Mouse (Mus musculus) stomach, embryonic 14.5 days (tissue): ENCODE results near the gene Wbp11. TPM values are rescaled to one million over a fixed set of nuclear protein-coding genes. Genes with fewer than 3 reads are reported as not detected.
A peak's percentile ranks its signal among the peaks of the same experiment; 100 is the strongest.

ENCODE experiments used
- ATAC-seq: fragments of 200-750 bp; cut with Nextera tagmentation; 2 replicates; pipeline ENCODE4 v1.8.0; 2017; ENCODE audit warnings: low read depth, moderate TSS enrichment; ENCODE audit not compliant: insufficient number of reproducible peaks, insufficient read depth, low FRiP score
- H3K27ac ChIP-seq: fragments of 300-500 bp; sonication (generic); 2 replicates; pipeline ENCODE4 v1.5.1; 2014; ENCODE audit warnings: mild to moderate bottlenecking, low read length, moderate library complexity, mixed read lengths
- H3K27me3 ChIP-seq: fragments of 300-500 bp; sonication (generic); 2 replicates; pipeline ENCODE4 v1.6.1; 2014; ENCODE audit warnings: low read length, control low read depth, mixed read lengths; ENCODE audit not compliant: control insufficient read depth, insufficient read depth
- H3K36me3 ChIP-seq: fragments of 300-500 bp; sonication (generic); 2 replicates; pipeline ENCODE4 v1.6.1; 2014; ENCODE audit warnings: mild to moderate bottlenecking, control low read depth, low read length, moderate library complexity, mixed read lengths; ENCODE audit not compliant: control insufficient read depth, insufficient read depth
- H3K4me1 ChIP-seq: fragments of 300-500 bp; sonication (generic); 2 replicates; pipeline ENCODE4 v1.6.1; 2014; ENCODE audit warnings: low read length, control low read depth, mixed read lengths; ENCODE audit not compliant: control insufficient read depth, insufficient read depth
- H3K4me2 ChIP-seq: fragments of 300-500 bp; sonication (generic); replicated peaks from 2 replicates; pipeline ENCODE4 v1.6.1; 2014; ENCODE audit warnings: low read depth, low read length, control low read depth
- H3K4me3 ChIP-seq: fragments of 300-500 bp; sonication (generic); 2 replicates; pipeline ENCODE4 v1.5.1; 2014; ENCODE audit warnings: low read depth, low read length, control low read depth
- H3K9ac ChIP-seq: fragments of 300-500 bp; sonication (generic); replicated peaks from 2 replicates; pipeline ENCODE4 v1.6.1; 2014; ENCODE audit warnings: low read depth, mild to moderate bottlenecking, control low read depth, low read length, moderate library complexity, mixed read lengths
- H3K9me3 ChIP-seq: fragments of 300-500 bp; sonication (generic); 2 replicates; pipeline ENCODE4 v1.6.1; 2016; ENCODE audit warnings: low read depth, low read length, control low read depth; ENCODE audit not compliant: control insufficient read depth
- WGBS: fragments of 180-500 bp; shearing (Covaris S2); extraction: QIAGEN DNeasy Blood & Tissue Kit; methylation state at CpG from one replicate; pipeline ENCODE4 v1.1.7; 2014; 5-methylcytosine and 5-hydroxymethylcytosine counted together
- polyA plus RNA-seq: library from polyadenylated mRNA; unstranded; fragments of >200 nt; fragmentation: Nextera tagmentation; extraction: Ambion mirVana; gene quantifications from 2 replicates; pipeline ENCODE4 v1.2.1, GENCODE M21; 2014

Wbp11 gene
- 103 and 109 TPM in 2 replicates for polyA plus RNA-seq

DNA sequence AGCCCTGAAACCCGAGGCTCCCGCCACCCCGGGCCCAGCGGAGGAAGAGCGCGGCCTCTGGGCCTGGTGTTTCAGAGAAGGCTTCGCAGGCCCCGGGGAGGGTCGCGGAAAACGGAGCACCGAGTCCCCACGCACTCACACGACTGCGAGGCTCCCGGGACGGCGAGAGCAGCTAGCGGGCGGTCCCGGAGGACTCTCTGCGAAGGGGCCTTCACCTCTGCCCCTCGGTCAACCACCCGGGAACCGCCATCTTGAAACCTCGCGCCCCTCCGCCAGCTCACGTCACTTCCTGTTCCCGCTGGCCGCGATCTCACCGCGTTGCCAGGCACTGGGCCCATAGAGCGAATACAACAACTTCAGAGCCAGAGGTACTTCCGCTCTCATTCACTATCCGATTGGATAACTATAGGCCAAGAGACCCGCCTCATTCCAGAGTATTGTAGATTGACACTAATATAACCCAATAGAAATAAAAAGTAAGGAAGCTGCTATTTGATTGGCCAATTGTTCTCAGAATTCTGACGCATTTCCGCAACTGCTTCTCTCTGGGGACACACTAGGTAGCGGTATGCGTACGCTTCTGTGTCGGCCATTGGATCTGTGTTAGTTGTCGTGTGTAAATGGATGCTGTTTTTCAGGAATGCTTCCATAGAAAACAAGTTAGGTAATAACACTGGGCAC, at the start of gene Wbp11:
Wbp11 (minus strand) TSS at position 353 of the 681 bp plus-strand sequence.
- Histone ChIP-seq H3K4me2 (peak within 1 kb of the TSS; percentile 81), H3K9ac (peak within 1 kb of the TSS; percentile 99), H3K27ac (peak within 1 kb of the TSS; percentile 78), H3K27me3 (no peaks in the 10 kb centered on the region), H3K4me3 (peak within 1 kb of the TSS; percentile 83), H3K36me3 (peaks cover 21% of the 10 kb centered on the region), H3K4me1 (peaks cover 3% of the 10 kb centered on the region; the same call in 1 of the 2 replicates), H3K9me3 (no peaks in the 10 kb centered on the region)
- under 1% methylated on average over 45 of the region's 45 CpGs for WGBS
- peak; percentile 100 for ATAC-seq

DNA sequence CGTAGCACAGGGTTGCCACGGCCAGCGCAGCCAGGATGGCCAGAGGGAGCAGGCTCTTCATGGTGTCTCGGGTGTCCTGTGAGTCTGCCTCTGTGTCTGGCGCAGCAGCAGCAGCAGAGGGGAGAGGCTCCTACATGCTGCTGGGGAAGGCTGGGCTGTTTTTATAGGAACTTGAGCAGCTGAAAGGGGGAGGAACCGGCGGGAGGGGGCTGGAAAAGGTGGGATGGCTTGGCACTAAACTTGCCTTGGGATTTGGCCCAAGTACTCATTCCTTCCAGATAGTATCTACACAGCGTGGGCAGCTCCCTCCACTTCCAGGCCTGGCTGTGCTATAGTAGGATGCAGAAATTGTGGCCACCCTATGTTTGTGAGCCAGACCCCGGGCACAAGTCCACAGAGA, 47.6 kb upstream of the Wbp11 start, which contains the start of gene Mgp:
Mgp (minus strand) TSS at position 154 of the 400 bp plus-strand sequence.
- WGBS = 34% methylated on average over 9 of the region's 9 CpGs
- Histone ChIP-seq H3K4me3 (peak within 1 kb of the TSS; percentile 28), H3K4me2 (peak within 1 kb of the TSS; percentile 31), H3K9me3 (0 out of 2 replicates have a peak, but pooled peaks cover under 1% of the 10 kb centered on the region), H3K9ac (0 out of 2 replicates have a peak within 1 kb of the TSS, but pooled peaks have one; percentile 10), H3K27ac (peak within 1 kb of the TSS; percentile 49; the same call in 1 of the 2 replicates), H3K36me3 (no peaks in the 10 kb centered on the region), H3K27me3 (no peaks in the 10 kb centered on the region), H3K4me1 (peaks cover 7% of the 10 kb centered on the region; the same call in 1 of the 2 replicates)
- peak; percentile 46; the same call in 1 of the 2 replicates for ATAC-seq

DNA sequence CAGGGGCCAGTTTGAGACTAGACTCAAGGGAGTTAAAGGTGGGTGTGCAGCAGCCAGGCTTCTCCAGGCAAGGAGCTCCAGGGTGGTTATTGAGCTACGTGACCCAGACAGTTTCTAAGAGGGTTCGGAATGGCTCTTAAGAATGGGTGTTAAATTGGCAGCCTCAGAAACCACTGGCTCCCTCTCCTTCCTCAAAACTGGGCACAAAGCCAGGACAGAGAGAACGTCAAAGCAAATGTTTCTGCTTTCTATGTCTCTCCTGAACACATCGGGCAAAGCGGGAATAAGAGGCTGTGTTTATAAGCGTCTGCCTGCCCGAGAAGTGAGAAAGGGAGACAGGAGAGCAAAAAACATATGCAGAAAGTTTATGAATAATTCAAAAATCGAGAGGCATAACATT, 46.6 kb upstream of the Wbp11 start:
- H3K9me3 ChIP-seq = no peaks in the 10 kb centered on the region
- peaks cover 7% of the 10 kb centered on the region; the same call in 1 of the 2 replicates for H3K4me1 ChIP-seq
- peak overlapping the region; percentile 31 for H3K4me2 ChIP-seq
- ATAC-seq = no peak
- peak overlapping the region; percentile 18; the same call in 1 of the 2 replicates for H3K4me3 ChIP-seq
- H3K36me3 ChIP-seq = no peaks in the 10 kb centered on the region
- H3K9ac ChIP-seq = no peak overlapping the region
- no peaks in the 10 kb centered on the region for H3K27me3 ChIP-seq
- H3K27ac ChIP-seq = peak overlapping the region; percentile 49; the same call in 1 of the 2 replicates
- 26% methylated on average over 8 of the region's 8 CpGs for WGBS

- H3K36me3 ChIP-seq = no peaks in the 10 kb centered on the region
- no peak overlapping the region for H3K27ac ChIP-seq
- no peak overlapping the region for H3K4me3 ChIP-seq
- no peaks in the 10 kb centered on the region for H3K27me3 ChIP-seq
- H3K4me1 ChIP-seq = peaks cover 4% of the 10 kb centered on the region; the same call in 1 of the 2 replicates
- no peak overlapping the region for H3K4me2 ChIP-seq
- ATAC-seq = no peak
- 74% methylated on average over 5 of the region's 5 CpGs for WGBS
- H3K9ac ChIP-seq = no peak overlapping the region
- H3K9me3 ChIP-seq = no peaks in the 10 kb centered on the region
Measured at GRCm38 (mm10) chr6:136868921-136869320, 40.9 kb upstream of the Wbp11 start.

DNA sequence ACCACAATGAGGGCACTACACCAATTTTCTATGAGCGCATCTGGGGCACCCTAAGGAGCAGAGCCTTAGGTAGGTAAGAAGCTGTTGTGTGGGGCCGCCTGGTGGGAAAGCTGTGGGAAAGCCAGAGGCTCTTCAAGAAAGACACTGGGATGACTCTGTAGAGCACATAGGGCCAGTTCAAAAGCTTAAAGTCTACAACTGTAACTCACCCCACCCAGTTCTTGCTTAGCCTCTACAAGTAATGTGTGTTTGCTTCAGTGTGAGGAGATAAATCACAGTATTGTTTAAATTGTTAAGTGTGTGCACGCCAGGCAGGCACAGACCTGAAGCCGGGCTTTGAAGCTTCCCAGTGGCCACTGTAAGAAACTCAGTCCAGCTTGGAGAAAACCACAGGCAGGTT, 38.1 kb upstream of the Wbp11 start:
- Histone ChIP-seq H3K27me3 (no peaks in the 10 kb centered on the region), H3K4me2 (no peak overlapping the region), H3K4me1 (peaks cover 4% of the 10 kb centered on the region; the same call in 1 of the 2 replicates), H3K9me3 (no peaks in the 10 kb centered on the region), H3K9ac (no peak overlapping the region), H3K36me3 (no peaks in the 10 kb centered on the region), H3K4me3 (no peak overlapping the region), H3K27ac (peak overlapping the region; percentile 48; the same call in 1 of the 2 replicates)
- ATAC-seq = peak; percentile 55; the same call in 1 of the 2 replicates
- 45% methylated on average over 4 of the region's 4 CpGs for WGBS

- H3K9me3 ChIP-seq = no peaks in the 10 kb centered on the region
- no peaks in the 10 kb centered on the region for H3K27me3 ChIP-seq
- H3K4me3 ChIP-seq = no peak overlapping the region
- no peaks in the 10 kb centered on the region for H3K36me3 ChIP-seq
- no peak overlapping the region for H3K27ac ChIP-seq
- no peak overlapping the region for H3K9ac ChIP-seq
- peaks cover 4% of the 10 kb centered on the region; the same call in 1 of the 2 replicates for H3K4me1 ChIP-seq
- ATAC-seq = no peak
- WGBS = 91% methylated on average over 5 of the region's 5 CpGs
- no peak overlapping the region for H3K4me2 ChIP-seq
Measured at GRCm38 (mm10) chr6:136865360-136865759, 37.3 kb upstream of the Wbp11 start.

DNA sequence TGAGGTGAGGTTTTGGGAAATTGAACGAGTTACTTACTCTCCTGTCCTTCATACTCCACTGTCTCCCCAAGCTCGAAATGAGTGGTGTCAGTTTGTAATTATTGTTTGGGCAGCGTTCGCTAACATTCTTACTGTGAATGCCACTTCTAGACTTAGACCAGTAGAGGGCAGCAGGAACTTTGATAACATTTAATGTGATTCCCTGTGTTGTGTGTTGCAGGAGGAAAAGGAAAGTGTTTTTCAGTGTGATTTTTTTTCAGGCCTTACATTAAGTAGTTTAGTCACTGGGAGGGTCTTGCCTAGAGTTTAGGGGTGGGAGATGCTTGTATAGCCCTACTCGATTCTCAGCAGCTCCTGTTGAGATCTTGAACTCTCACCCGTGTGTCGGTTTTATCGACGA, 33.0 kb upstream of the Wbp11 start:
- Histone ChIP-seq H3K4me3 (no peak overlapping the region), H3K4me1 (peaks cover 20% of the 10 kb centered on the region), H3K9me3 (no peaks in the 10 kb centered on the region), H3K36me3 (no peaks in the 10 kb centered on the region), H3K27me3 (no peaks in the 10 kb centered on the region), H3K27ac (no peak overlapping the region), H3K4me2 (no peak overlapping the region), H3K9ac (no peak overlapping the region)
- WGBS = 34% methylated on average over 9 of the region's 9 CpGs
- ATAC-seq = no peak

- WGBS = 52% methylated on average over 8 of the region's 8 CpGs
- H3K27ac ChIP-seq = no peak overlapping the region; the same call in 1 of the 2 replicates
Measured at GRCm38 (mm10) chr6:136858420-136858819, 30.4 kb upstream of the Wbp11 start.

More at GRCm38 (mm10) chr6:136858420-136858819, 30.4 kb upstream of the Wbp11 start:
- Histone ChIP-seq H3K4me2 (no peak overlapping the region), H3K9me3 (no peaks in the 10 kb centered on the region), H3K4me1 (peaks cover 18% of the 10 kb centered on the region), H3K4me3 (no peak overlapping the region), H3K9ac (no peak overlapping the region), H3K36me3 (no peaks in the 10 kb centered on the region), H3K27me3 (no peaks in the 10 kb centered on the region)
- no peak for ATAC-seq
